Mouse (Mus musculus): Measurements from ENCODE around the gene Alkbh6.
A peak's percentile ranks its signal among the peaks of the same experiment; 100 is the strongest.

Gene Alkbh6

GRCm38 (mm10) chr7:30296816-30297215 is 11.7 kb upstream of the Alkbh6 start:
- DNase-seq, result no peak

- DNase-seq, result no peak
Observed at GRCm38 (mm10) chr7:30297266-30297665, 11.3 kb upstream of the Alkbh6 start.

- no peak for DNase-seq
Observed at GRCm38 (mm10) chr7:30300914-30301313, 7.6 kb upstream of the Alkbh6 start.

- DNase-seq, result no peak
Observed at GRCm38 (mm10) chr7:30306083-30306779, 2.3 kb upstream of the Alkbh6 start.

GRCm38 (mm10) chr7:30309395-30310129 is 1.0 kb downstream of the Alkbh6 start:
- no peak for DNase-seq

GRCm38 (mm10) chr7:30310136-30310535 is 1.6 kb downstream of the Alkbh6 start:
- peak in 1 of 2 experiments; percentile 46 for DNase-seq

- peak; percentile 76 to 80 for DNase-seq
Observed at GRCm38 (mm10) chr7:30313666-30314320, 5.3 kb downstream of the Alkbh6 start.

GRCm38 (mm10) chr7:30314721-30315155 is 6.2 kb downstream of the Alkbh6 start, which contains the start of gene Syne4:
TSS of gene Syne4 (plus strand) at chr7:30314807.
- DNase-seq, result no peak

- no peak for DNase-seq
Observed at GRCm38 (mm10) chr7:30315559-30316529, 7.3 kb downstream of the Alkbh6 start.

- peak; percentile 66 to 69 for DNase-seq
Observed at GRCm38 (mm10) chr7:30318142-30318541, 9.6 kb downstream of the Alkbh6 start.

GRCm38 (mm10) chr7:30320946-30321345 is 12.4 kb downstream of the Alkbh6 start:
- no peak for DNase-seq

- peak; percentile 89 to 92 for DNase-seq
Observed at GRCm38 (mm10) chr7:30321539-30322284, 13.2 kb downstream of the Alkbh6 start, which contains the start of gene E130208F15Rik. TSS of gene E130208F15Rik (plus strand) at chr7:30321740.

GRCm38 (mm10) chr7:30322285-30322667 is 13.8 kb downstream of the Alkbh6 start:
- peak; percentile 98 for DNase-seq

- no peak for DNase-seq
Observed at GRCm38 (mm10) chr7:30322865-30323264, 14.3 kb downstream of the Alkbh6 start.

GRCm38 (mm10) chr7:30323795-30324194 is 15.3 kb downstream of the Alkbh6 start, which contains the start of gene Sdhaf1:
TSS of gene Sdhaf1 (minus strand) at chr7:30323895.
- DNase-seq, result no peak

- DNase-seq, result no peak
Observed at GRCm38 (mm10) chr7:30324300-30324944, 15.9 kb downstream of the Alkbh6 start.

GRCm38 (mm10) chr7:30325364-30325763 is 16.8 kb downstream of the Alkbh6 start:
- peak in 1 of 2 experiments; percentile 66 for DNase-seq

- no peak for DNase-seq
Observed at GRCm38 (mm10) chr7:30326427-30326826, 17.9 kb downstream of the Alkbh6 start.

GRCm38 (mm10) chr7:30327140-30327539 is 18.6 kb downstream of the Alkbh6 start:
- DNase-seq, result peak in 1 of 2 experiments; percentile 56

- DNase-seq, result no peak
Observed at GRCm38 (mm10) chr7:30328379-30328778, 19.9 kb downstream of the Alkbh6 start.

GRCm38 (mm10) chr7:30331887-30332286 is 23.4 kb downstream of the Alkbh6 start:
- DNase-seq, result peak; percentile 79 to 81

All from kidney, adult 8-10 months (tissue).